Mouse (Mus musculus) small intestine, adult 2 months (tissue): ENCODE data around the gene Fam171a1.

ENCODE experiments used
- CTCF ChIP-seq: fragments of 200-500 bp; IDR thresholded peaks from 2 replicates; pipeline ENCODE4 v1.5.1; 2012; ENCODE audit warnings: low read depth, mild to moderate bottlenecking, control low read depth, inconsistent platforms, low read length, moderate library complexity, mixed read lengths; ENCODE audit not compliant: insufficient replicate concordance, insufficient read length; ENCODE audit errors: extremely low read depth
- POLR2A ChIP-seq: fragments of 200-500 bp; IDR thresholded peaks from 2 replicates; pipeline ENCODE4 v1.6.1; 2012; ENCODE audit warnings: low read depth, mild to moderate bottlenecking, control low read depth, inconsistent platforms, low read length, moderate library complexity

DNA sequence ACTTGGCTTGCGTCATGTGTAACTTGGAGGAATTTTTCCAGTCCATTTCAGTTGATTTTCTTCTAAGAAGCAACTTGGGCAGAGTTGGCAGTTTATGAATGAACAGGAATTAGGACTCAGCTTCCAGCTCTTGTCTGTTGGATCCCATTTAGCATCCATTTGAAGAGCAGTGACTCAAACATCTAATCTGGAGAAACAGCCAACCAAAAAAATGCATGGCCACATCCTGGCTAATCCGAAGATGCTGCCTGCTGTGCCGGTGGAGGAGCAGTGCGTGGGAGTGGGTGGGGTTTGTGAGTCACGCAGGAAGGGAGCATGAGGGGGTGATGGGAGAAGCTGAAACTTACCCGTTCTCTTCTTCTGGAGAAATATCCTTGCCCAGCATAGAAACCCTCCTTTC is 104.2 kb downstream of the Fam171a1 start:
- TF ChIP-seq CTCF (no peak), POLR2A (no peak)
